Mouse (Mus musculus) ES-E14 (cell line): Measurements from ENCODE around the gene Kdelr1. TPM values are rescaled to one million over a fixed set of nuclear protein-coding genes. Genes with fewer than 3 reads are reported as not detected.

Experiments used
- DNase-seq: peaks from one replicate; pipeline ENCODE4 v3.0.0-alpha.2; 2013; ENCODE audit warnings: low read depth, low spot score
- H3K27ac ChIP-seq: 2 replicates; pipeline ENCODE4 v1.5.1; 2012; ENCODE audit warnings: low read depth, mild to moderate bottlenecking, low read length, moderate library complexity, mixed read lengths; ENCODE audit not compliant: poor library complexity, insufficient read depth, severe bottlenecking
- H3K36me3 ChIP-seq: 2 replicates; pipeline ENCODE4 v1.6.1; 2012; ENCODE audit warnings: mild to moderate bottlenecking, low read length, moderate library complexity, mixed read lengths; ENCODE audit not compliant: control insufficient read depth, poor library complexity, insufficient read depth, severe bottlenecking
- H3K4me1 ChIP-seq, 2 experiments: fragments of 150-350 bp in 1 of 2; sonication (generic) in 1 of 2; 2 replicates each; pipeline ENCODE4 v1.6.1; 2012; ENCODE audit warnings: low read length in 2 of 2, mild to moderate bottlenecking in 1 of 2, mixed read lengths in 1 of 2; ENCODE audit not compliant: control insufficient read depth in 2 of 2, insufficient read depth in 2 of 2, poor library complexity in 1 of 2
- H3K4me3 ChIP-seq, 2 experiments: fragments of 150-350 bp in 1 of 2; sonication (generic) in 1 of 2; 2 replicates each; pipeline ENCODE4 v1.5.1; 2012; ENCODE audit warnings: low read length in 2 of 2, low read depth in 1 of 2, mild to moderate bottlenecking in 1 of 2, mixed read lengths in 1 of 2; ENCODE audit not compliant: insufficient read depth in 1 of 2, poor library complexity in 1 of 2, severe bottlenecking in 1 of 2
- H3K9ac ChIP-seq: 2 replicates; pipeline ENCODE4 v1.6.1; 2012; ENCODE audit warnings: low read depth, mild to moderate bottlenecking, low read length, mixed read lengths; ENCODE audit not compliant: poor library complexity, insufficient read depth, severe bottlenecking
- H3K9me3 ChIP-seq: fragments of 150-350 bp; sonication (generic); 2 replicates; pipeline ENCODE4 v1.6.1; 2012; ENCODE audit warnings: low read depth, mild to moderate bottlenecking, low read length; ENCODE audit not compliant: control insufficient read depth, insufficient read depth
- CHD2 ChIP-seq: IDR thresholded peaks from 2 replicates; pipeline ENCODE4 v1.6.1; 2014; ENCODE audit warnings: mild to moderate bottlenecking, low read depth, low read length, inconsistent platforms
- HCFC1 ChIP-seq: IDR thresholded peaks from 2 replicates; pipeline ENCODE4 v1.6.1; 2012; ENCODE audit warnings: low read length, inconsistent platforms, borderline replicate concordance; ENCODE audit not compliant: insufficient read depth
- MAFK ChIP-seq: IDR thresholded peaks from 2 replicates; pipeline ENCODE4 v1.6.1; 2014; ENCODE audit warnings: mild to moderate bottlenecking, low read depth, low read length, inconsistent platforms; ENCODE audit not compliant: insufficient read depth
- ZC3H11A ChIP-seq: IDR thresholded peaks from 2 replicates; pipeline ENCODE4 v1.6.1; 2012; ENCODE audit warnings: low read depth, mild to moderate bottlenecking, inconsistent platforms, low read length, borderline replicate concordance
- ZNF384 ChIP-seq: IDR thresholded peaks from 2 replicates; pipeline ENCODE4 v1.6.1; 2012; ENCODE audit warnings: low read depth, low read length, inconsistent platforms
- in situ Hi-C, 2 experiments: fragments of 600-800 bp; cut with MboI; formaldehyde crosslinking; loops; one replicate each; pipeline ENCODE4 v1.15.1; 2025; ENCODE audit warnings: low sequenced_read_pairs in 2 of 2, inconsistent platforms in 1 of 2; ENCODE audit not compliant: unreplicated experiment in 2 of 2
- total RNA-seq: library from RNA; depleted of rRNA; stranded (reverse); fragments of 300-350 nt; gene quantifications from 2 replicates; pipeline ENCODE4 v1.2.3, GENCODE M21; 2012

Kdelr1 gene
- total RNA-seq, 1 experiment, result 73.2 TPM

DNA sequence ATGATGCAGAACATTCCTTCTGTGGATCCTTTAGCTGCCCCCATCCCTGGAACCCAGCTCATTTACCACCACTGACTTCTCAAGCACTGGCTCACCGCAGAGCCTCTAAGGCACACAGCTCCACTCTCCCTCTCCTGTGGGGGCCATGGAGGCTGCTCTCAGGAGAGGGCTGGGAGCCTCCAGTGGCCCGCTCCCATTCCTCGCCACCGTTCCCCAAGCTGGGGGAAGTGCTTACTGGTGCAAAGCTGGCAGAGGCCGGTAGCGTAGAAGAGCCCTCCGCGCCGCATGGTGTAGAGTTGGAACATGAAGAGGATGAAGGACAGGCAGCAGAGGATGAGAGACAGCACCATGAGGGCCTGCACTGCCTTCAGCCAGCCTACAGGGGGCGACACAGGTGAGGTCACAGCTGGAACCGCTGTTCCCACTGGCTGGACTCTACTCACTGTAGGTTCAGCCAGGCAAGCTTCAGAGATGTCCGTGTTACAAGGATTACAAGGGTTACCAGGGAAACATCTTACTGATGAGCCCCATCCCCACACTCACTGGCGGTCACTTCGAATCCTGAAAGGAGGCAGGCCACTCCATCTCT, 46.6 kb downstream of the Kdelr1 start:
- Histone ChIP-seq H3K36me3 (no peaks in the 10 kb centered on the region), H3K27ac (no peak overlapping the region), H3K9me3 (no peaks in the 10 kb centered on the region), H3K4me1 (peaks cover 8 to 36% of the 10 kb centered on the region in 2 experiments; a peak in 3 of 4 replicates), H3K4me3 (peak overlapping the region; percentile 49 to 55), H3K9ac (peak overlapping the region; percentile 53; the same call in 1 of the 2 replicates)
- DNase-seq, result no peak
- TF ChIP-seq MAFK (no peak), HCFC1 (no peak), CHD2 (no peak), ZC3H11A (no peak)
- in situ Hi-C loops, result no loop called here

- Histone ChIP-seq H3K36me3 (no peaks in the 10 kb centered on the region), H3K27ac (no peak overlapping the region), H3K9ac (no peak overlapping the region), H3K4me3 (no peak overlapping the region), H3K4me1 (peaks cover 8 to 36% of the 10 kb centered on the region in 2 experiments; a peak in 3 of 4 replicates), H3K9me3 (no peaks in the 10 kb centered on the region)
- no peak for TF ChIP-seq MAFK
- no peak for TF ChIP-seq CHD2
- TF ChIP-seq HCFC1, result no peak
- no peak for TF ChIP-seq ZC3H11A
- no peak for TF ChIP-seq ZNF384
- in situ Hi-C loops, result loop anchor here in 1 of 2 experiments (10.0 kb wide), 1 partner anchor 175 kb away; no protein-coding TSS in a partner anchor
- DNase-seq, result no peak
Measured at GRCm38 (mm10) chr7:45919761-45920160, 47.2 kb downstream of the Kdelr1 start.

GRCm38 (mm10) chr7:45920583-45921241, 48.1 kb downstream of the Kdelr1 start:
- no peak for DNase-seq
- peaks cover 8 to 36% of the 10 kb centered on the region in 2 experiments; a peak in 3 of 4 replicates for H3K4me1 ChIP-seq
- H3K9me3 ChIP-seq, result no peaks in the 10 kb centered on the region
- in situ Hi-C loops, result loop anchor here in 1 of 2 experiments (10.0 kb wide), 1 partner anchor 176 kb away; no protein-coding TSS in a partner anchor
- peak overlapping the region; percentile 30; the same call in 1 of the 2 replicates for H3K9ac ChIP-seq
- H3K4me3 ChIP-seq, result peak overlapping the region in 1 of 2 experiments; percentile 3; a peak in 1 of 4 replicates
- no peaks in the 10 kb centered on the region for H3K36me3 ChIP-seq
- TF ChIP-seq MAFK, result no peak
- TF ChIP-seq HCFC1, result no peak
- H3K27ac ChIP-seq, result 0 out of 2 replicates have a peak overlapping the region, but pooled peaks have one; percentile 16

GRCm38 (mm10) chr7:45921242-45921621, 48.7 kb downstream of the Kdelr1 start, which contains the start of gene Emp3:
Emp3 (minus strand) TSS chr7:45921404.
- in situ Hi-C loops, result loop anchor here in 1 of 2 experiments (10.0 kb wide), 1 partner anchor 176 kb away; no protein-coding TSS in a partner anchor
- 0 out of 2 replicates have a peak within 1 kb of the TSS, but pooled peaks have one; percentile 16 for H3K27ac ChIP-seq
- no peaks in the 10 kb centered on the region for H3K9me3 ChIP-seq
- H3K36me3 ChIP-seq, result no peaks in the 10 kb centered on the region
- peak within 1 kb of the TSS in 1 of 2 experiments; percentile 3; a peak in 1 of 4 replicates for H3K4me3 ChIP-seq
- no peak for TF ChIP-seq ZNF384
- TF ChIP-seq ZC3H11A, result no peak
- no peak for TF ChIP-seq MAFK
- no peak for TF ChIP-seq HCFC1
- no peak for TF ChIP-seq CHD2
- peak within 1 kb of the TSS; percentile 53; the same call in 1 of the 2 replicates for H3K9ac ChIP-seq
- H3K4me1 ChIP-seq, result peaks cover 8 to 32% of the 10 kb centered on the region in 2 experiments; a peak in 3 of 4 replicates
- no peak for DNase-seq
